Mouse (Mus musculus) spleen, adult 2 months (tissue): ENCODE measurements around the gene Wscd2.

ENCODE experiments used
- CTCF ChIP-seq: fragments of 200-500 bp; IDR thresholded peaks from 2 replicates; pipeline ENCODE4 v1.5.1; 2011; ENCODE audit warnings: mild to moderate bottlenecking, inconsistent platforms; ENCODE audit not compliant: insufficient read depth, insufficient read length, insufficient replicate concordance; ENCODE audit errors: extremely low read depth
- POLR2A ChIP-seq: fragments of 200-500 bp; IDR thresholded peaks from 2 replicates; pipeline ENCODE4 v1.6.1; 2011; ENCODE audit warnings: low read depth, low read length, inconsistent platforms

- TF ChIP-seq CTCF (no peak), POLR2A (no peak)
Observed at GRCm38 (mm10) chr5:113493997-113494396, 3.9 kb downstream of the Wscd2 start.
